Mouse (Mus musculus) urinary bladder, postnatal 10 days (tissue): ENCODE data around the gene Ccdc155.
"Not testable (repeated sequence)": the region's sequence is repeated elsewhere in the genome, so short reads cannot be mapped to it uniquely, and the experiment has no call there.

Experiments
- DNase-seq: peaks from one replicate; pipeline ENCODE4 v3.0.0; 2022; ENCODE audit warnings: low spot score

The Ccdc155 gene

DNA sequence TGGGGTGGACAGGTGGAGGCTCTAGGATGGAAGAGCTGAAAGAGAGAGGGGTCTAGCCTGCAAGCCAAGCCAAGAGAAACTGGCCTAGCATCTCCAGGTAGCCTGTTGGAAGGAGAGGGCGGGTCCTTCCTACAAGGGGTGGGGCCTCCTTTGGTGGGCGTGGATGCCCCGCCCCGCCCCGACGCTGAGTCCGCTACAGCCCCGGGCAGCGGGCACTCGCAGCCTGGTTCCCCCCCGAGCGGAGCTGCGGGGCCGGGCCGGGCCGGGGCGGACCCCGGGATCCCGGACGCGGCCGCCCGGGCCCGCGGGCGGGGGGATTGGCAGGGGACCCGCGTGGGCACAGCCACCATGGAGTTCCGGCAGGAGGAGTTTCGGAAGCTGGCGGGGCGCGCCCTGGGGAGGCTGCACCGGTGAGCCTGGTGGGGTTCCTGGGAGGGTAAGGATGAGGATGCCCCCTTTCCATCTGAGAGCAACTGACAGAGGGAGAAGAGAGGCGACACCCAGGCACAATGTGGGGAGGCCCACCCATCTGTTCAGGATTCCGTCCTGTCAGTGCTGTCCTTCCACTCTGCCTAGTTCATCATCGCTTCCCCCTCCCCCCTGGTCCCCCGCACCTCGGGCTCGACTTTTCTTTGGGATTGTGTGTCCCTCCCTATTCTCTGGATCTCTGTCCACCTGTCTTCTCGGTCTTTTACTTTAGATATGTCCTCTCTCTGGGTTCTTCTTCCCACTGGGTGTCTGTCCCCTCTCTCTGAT, 40.8 kb downstream of the Ccdc155 start, which contains the start of gene Slc17a7:
Gene Slc17a7 (plus strand): TSS at position 215 of the 756 bp plus-strand sequence.
- DNase-seq, result no peak

DNA sequence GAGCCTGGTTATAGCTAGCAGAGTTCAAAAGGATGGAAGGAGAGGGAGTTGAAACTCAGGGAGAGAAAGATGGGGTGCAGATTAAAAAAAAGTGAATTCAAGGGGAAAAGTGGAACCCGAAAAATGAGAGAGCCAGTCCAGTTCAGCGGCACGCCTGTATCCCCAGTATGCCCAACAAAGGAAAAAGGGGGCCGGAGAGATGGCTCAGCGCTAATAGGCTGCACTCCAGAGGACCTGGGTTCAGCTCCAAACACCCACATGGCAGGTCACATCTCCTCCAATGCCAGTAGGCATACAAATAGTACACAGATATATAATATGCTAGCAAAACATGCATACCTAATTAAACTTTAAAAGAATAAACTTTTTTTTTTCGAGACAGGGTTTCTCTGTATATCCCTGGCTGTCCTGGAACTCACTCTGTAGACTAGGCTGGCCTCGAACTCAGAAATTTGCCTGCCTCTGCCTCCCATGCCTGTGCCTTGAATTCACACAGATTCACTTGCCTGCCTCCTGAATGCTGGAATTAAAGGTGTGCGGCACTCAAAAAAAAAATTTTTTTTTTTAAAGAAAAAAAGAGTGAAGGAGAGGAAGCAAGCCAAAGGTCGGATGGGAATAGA, 41.6 kb downstream of the Ccdc155 start:
- DNase-seq, result no peak

DNA sequence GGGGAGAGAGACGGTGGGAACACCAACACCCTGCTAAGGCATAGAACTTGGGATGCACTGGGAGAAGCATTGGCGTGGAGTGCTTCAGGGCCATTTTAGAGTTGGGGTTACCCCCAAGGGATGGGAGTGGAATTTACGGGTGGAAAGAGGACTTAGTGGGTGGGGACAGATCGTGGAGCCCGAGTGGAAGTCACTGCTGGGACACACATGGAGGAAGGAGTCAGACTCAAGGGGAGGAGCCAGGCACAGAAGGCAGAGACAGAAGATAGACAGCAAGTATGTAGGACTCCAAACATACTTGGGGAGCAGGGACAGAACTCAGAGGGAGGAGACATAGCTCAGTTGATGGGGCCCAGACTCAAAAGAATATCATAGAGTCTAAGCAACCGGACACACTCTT, 42.1 kb downstream of the Ccdc155 start:
- no peak for DNase-seq

DNA sequence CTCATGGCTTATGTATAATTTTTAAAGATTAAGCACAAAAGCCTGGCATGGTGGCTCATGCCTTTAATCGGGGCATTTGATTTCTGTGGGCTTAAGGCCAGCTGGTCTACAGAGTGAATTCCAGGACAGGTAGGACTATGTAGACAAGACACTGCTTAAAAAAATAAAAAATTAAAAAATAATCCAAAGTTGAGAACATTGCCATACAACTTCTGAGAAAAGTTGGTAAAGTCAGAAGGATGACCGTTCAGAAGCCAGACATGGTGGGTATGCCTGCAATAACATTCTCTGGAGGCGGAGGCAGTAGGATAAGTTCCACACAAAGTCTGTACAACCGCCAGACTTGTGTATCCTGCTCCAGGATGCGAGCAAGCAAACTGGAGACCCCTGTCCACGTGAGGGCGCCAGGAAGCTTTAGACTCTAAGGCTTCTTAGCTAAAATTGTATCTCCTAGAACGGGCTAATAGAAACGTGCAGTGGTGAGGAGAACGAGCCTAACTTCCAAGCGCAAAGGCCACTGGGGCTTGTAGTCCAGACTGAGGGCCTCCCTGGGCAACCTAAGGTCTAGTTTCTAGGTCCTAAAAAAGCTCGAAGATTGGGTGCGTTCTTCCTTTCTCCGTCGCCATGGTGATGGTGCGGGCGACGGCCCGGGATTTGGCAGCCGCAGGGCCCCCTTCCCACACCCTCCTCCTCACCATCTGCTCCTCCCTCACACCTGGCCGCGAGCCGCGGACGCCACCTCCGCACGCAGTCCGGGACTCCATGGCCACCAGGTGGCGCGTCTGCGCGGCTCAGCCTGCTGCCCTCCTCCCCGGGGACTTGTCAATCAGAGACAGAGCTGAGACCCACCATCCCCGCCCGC, 42.8 kb downstream of the Ccdc155 start:
- peak; percentile 75 for DNase-seq

DNA sequence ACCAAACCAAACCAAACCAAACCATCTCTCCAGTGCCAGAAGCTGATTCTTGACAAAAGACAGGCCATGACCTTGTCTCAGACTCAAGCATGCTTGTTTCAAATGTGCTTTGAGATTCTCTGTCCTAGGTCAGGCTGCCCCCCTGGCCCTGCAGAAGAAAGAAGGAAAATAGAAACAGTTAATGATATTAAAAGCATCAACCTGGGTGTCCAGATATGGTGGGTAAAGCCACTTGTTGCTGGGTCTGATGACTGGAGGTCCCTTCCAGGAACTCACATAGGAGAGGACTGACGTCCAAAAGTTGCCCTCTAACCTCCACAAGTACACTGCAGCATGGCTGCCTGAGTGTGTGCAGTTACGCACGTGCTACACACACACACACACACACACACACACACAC, 43.8 kb downstream of the Ccdc155 start:
- DNase-seq, result no peak

DNA sequence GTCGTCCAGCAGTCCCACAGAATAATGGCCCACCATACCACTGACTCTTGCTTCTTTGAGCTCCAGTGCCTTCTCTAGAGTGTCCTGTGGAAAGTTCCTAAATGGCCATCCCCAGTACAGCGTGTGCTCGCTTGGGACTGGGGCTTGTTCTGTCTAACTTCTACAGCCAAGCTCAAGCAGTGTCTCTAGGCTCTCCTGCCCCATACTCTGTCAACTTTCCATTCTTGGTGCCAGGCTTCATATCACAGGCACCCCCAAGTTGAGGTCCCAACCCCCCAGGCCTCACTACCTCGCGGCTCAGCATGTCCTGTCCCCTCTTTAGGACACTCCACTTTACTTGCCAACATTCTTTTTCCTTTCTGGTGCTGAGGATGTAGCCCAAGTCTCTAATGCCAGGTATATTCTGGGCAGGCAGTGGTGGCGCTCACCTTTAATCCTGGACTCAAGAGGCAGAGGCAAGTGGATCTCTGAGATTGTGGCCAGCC, 44.3 kb downstream of the Ccdc155 start:
- no peak for DNase-seq

DNA sequence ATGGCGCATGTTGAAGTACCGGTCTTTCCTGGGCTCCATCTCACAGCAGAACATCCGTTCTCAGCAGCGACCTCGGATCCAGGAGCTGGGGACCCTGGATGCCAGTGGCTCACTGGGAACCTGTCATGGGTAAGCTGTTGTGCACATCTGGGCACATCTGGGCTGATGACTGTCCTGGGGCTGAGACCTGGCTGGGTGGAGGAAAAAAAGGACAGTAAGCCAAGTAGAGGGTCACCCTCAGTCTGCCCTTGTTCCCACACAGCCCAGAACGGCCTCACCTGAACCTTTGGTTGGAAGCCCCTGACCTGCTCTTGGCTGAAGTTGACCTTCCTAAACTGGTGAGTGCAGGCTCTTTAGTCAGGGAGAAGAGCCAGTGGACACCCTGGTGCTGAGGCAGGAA, 45.7 kb downstream of the Ccdc155 start:
- no peak for DNase-seq

DNA sequence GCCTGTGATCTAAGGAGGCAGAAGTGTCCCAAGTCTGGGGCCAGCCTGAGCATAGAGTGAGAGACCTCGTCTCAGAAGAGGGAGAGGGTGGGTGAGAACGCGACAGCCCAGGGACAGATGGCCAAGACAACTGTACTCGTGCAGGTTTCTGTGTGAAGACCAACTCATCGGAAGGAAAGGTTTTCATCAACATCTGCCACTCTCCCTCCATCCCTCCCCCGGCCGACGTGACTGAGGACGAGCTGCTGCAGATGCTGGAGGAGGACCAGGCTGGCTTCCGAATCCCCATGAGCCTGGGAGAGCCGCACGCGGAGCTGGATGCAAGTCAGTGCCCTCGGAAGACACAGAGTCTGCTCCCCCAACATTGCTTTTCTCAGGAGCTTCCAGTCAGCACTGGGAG, 47.2 kb downstream of the Ccdc155 start:
- no peak for DNase-seq

DNA sequence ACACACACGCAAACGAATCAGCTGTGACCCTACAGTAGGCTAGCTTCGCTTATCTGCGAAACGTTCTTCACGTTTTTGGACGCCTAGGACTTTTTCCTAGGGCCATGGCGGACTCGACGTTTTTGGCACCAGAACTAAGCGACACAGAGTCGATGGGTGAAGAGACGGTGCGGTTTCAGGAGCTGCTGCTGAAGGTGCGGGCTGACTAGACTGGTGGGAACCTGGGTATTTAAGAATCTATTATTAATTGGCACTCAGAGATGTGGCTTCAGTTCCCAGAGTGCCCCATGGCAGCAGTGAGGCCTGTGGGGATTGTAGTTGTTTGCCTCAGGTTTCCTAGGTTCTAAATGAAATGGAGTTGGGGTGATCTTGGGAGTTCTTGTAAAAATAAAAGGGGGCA, 48.5 kb downstream of the Ccdc155 start:
- DNase-seq, result no peak

DNA sequence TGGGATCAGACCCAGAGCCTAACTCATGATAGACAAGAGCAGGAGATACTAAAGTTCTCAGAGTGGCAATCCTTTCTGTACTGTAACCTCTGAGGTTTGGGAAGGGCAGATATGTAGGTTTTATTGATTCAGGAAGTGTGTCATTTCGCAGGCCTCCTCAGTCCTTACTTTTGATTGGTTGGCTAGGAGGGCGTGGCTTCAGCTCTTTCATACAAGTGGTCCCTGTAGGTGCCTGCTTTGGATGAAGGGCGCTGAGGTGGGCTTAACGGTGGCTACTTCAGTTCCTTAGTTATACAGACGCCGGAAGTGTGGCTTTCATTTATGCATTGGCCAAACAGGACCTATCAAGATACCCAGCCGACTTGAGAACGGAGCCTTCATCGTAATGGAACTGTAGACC, 49.1 kb downstream of the Ccdc155 start:
- DNase-seq, result no peak

DNA sequence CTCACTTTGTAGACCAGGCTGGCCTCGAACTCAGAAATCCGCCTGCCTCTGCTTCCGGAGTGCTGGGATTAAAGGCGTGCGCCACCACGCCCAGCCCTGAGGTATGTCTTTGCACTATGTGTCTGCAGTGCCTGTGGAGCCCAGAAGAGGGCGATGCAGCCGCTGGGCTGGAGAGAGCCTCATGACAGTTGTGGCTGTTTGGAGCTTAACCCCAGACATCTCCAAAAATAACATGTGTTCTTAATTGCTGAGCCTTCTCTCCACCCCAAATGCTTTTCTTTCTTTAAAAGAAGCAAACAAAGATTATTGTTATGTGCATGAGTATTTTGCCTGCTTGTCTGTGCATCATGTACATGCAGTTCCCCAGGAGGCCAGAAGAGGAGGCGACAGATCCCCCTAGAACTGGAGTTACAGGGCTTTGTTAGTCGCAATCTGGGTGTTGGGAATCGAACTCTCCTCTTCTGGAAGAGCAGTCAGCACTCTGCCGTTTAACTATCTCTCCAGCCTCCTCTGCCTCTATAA, 49.6 kb downstream of the Ccdc155 start:
- no peak for DNase-seq

DNA sequence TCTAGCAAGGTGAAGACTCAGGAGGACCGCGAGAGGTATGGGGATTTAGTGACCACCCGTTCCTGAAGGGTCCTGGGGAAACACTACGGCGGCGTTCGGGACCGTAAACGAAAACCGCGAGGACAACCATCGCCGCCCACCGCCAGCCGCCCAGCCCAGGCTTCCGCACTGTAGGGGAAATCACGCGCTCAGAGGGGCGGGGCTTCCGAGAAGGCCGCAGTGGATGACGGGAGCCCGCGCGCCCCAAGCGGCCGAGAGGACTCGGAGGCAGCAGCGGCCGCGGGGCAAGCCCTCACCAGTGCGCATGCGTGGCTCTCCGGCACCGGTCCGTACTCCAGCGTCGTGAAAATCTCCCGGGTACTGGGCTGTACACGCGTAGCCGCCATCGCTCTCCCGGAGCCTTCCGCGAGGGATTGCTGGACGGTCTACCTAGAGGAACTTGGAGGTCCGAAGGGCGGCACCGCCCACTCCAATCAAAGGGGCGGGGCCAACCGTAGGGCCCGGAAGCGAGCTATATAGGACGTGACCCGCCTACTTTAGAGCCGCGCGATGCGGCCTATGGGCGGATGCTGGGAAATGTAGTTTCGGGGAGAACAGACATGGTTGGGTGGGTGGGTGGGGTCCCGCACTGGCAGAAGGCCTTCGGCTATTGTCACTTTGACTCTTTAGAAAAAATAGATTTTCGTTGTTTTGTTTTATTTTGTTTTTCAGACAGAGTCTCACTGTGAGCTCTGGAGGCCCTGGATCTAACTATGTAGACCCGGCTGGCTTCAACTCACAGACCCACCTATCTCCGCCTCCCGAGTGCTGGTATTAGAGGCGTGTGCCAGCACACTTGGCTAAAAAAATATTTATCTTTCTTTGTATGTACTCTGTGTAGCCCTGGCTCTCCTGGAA, 50.3 kb downstream of the Ccdc155 start, which contains the start of the genes Pih1d1 and Aldh16a1:
Gene Pih1d1 (plus strand): TSS at position 208 of the 897 bp plus-strand sequence.
Gene Aldh16a1 (minus strand): TSS at position 489 of the 897 bp plus-strand sequence.
- DNase-seq, result peak; percentile 91

DNA sequence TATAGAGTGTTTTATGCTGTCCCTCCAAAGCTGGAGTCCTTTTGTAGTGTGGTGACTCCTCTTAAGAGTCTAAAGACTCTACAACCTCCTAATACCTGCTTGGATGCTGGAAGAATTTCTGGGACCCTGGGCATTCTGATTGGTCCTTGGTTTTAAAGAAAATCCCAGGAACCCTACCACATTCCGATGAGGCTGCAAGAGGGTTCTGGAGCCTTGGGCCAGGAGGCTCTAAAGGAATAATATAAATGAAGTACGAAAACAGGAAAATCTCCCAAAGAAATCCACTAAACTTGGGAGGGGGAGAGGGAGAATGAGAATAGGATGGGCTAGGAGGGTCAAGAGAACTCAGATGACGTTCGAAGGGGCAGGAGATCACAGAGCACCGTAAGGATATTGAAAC, 51.1 kb downstream of the Ccdc155 start:
- no peak for DNase-seq

DNA sequence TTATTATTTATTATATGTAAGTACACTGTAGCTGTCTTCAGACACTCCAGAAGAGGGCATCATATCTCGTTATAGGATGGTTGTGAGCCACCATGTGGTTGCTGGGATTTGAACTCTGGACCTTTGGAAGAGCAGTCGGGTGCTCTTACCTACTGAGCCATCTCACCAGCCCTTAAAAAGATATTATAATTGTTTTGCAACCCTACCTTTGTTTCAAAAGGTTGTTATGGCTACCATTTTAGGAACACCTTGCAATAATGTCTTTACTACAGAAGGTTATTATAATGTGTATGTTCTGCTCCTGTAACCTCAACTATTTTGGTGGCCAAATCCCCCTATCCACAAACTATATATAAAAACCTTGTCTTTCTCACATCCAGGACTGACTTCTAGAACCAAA, 51.6 kb downstream of the Ccdc155 start:
- DNase-seq, result not testable (repeated sequence)

DNA sequence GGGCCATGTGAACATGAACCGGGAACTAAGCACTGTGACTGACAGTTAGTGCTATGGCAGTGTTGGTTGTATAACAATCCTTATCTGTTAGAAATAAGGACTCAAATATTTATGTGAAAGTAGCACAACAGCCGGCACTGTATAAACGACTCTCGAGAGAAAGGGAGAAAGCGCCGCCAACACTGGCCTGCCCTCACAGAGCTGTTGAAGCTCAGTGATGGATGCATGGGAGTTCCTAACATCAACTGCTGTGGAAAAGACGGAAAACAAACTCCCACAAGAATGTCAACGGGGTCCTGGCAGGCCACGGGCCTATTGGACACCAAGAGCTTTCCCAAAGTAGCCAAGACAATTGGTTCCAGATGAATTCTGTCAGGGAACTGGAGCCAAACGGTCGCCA, 53.4 kb downstream of the Ccdc155 start:
- DNase-seq, result no peak

DNA sequence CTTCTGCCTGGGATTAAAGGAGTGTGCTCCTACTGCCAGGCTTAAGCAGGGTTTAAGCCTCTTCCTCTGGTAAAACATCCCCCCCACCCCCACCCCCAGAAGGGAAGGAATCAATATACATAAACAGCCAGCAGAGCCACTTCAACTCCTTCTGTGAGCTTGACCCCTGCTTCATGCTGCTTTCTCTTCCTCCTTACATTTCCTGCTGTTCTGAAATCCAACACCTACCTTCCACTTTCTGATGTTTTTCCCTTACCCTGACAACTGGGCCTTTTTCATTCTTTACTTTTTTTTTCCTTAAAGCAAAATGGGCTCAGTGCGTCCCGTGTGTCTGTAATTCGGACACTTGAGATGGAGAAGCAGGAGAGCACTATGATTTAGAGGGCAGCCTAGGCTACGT, 54.4 kb downstream of the Ccdc155 start:
- DNase-seq, result no peak

DNA sequence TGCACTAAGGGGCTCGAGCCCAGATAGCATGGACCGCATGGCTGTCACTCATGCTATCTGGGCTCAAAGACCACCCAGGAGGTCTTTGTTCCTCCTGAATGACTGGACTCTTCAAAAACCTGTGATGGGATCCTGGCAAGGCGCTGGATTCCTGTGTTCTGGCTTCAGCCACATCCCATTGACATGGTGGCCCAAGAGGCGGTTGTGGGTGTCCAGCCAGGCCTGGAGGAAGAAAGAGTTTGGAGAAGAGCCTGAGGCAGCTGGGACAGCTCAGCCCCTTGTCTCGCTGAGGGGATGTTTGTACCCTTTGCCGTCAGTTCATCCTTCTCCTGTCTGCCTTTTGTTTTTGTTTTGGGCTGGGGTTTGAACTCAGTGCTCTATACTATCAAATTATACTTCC, 55.1 kb downstream of the Ccdc155 start:
- DNase-seq, result no peak

DNA sequence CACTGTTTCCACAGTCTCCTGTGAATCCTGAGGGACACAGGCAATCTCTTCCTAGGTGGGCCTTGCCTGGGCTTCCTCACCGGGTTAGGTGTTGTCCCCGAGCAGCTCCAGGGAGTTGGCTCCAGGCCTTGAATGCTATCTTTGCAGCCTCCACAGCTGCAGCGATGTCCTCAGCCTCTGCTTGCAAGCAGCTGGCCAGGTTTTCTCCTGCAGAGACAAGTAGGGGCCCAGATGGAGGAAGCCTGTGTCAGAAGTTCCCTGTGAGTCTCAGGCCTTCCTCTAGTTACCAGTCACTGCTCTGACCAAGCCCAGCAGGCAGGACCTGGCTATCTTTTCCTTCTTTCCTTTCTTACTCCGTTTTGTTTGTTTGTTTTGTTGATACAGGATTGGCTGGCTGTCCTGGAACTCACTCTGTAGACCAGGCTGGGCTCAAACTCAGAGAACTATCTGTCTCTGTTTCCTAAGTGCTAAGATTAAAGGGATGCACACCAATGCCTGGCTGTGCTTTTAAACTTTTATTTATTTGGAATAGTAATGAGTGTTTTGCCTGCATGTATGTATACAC, 56.1 kb downstream of the Ccdc155 start:
- no peak for DNase-seq

DNA sequence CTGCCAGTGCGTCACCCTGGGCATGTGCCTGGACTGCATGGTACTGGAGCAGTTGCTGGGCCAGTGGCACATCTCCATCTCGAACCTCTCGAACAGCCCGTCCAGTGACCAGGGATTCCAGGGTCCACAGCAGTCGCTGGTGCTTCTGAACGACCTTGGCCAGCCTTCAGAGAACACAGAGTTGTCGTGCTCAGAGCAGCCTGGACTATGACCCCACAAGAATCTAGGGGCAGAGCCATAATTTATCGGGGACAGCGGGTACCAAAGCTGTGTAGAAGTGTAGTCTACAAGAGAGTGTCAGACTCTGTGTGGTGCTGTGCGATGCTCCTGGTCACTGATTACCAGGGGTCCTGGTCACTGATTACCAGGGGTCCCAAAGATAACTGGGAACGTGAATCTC, 56.8 kb downstream of the Ccdc155 start:
- no peak for DNase-seq

DNA sequence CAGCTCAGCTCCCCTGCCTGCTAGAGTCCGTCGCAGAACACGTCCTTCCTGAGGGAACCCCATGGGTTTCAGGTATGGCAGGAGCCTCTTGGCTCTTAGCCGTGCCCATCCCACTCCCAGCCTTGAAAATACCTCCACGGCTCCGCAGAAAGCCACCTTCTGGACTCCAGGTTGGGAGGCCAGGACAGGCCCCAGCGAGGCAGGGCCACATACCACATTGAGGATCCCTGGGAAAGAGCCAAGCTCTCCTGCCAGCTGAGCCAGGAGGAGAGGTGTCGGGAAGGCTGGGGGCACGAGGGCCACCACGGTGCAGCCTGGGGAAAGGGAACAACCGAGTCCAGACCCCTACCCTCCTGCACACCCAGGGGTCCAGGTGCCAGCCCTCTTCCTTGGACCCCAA, 57.4 kb downstream of the Ccdc155 start:
- no peak for DNase-seq

DNA sequence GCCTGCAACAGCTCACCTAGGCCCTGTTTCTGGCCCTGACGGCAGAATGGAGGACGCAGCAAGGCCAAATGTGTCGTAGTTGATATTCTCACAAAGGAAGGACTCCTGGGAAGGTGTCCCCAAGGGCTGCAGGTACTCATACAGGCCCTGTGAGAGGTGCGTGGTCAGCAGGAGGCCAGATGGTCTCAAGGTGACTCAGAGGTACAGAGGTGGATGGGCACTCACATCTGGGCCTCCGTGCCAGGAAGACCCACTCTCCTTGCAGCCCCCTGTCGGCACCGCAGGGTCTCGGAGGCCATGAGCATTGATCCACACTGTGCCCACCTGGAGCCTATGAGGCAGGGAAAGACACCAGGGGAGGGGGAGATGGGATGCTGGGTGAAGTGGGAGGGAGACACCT, 59.2 kb downstream of the Ccdc155 start:
- DNase-seq, result no peak
